Mouse (Mus musculus) heart, embryonic 11.5 days (tissue): ENCODE data around the gene Akap2. TPM values are rescaled to one million over a fixed set of nuclear protein-coding genes. Genes with fewer than 3 reads are reported as not detected.

Experiments used
- ATAC-seq: fragments of 200-750 bp; cut with Nextera tagmentation; replicated peaks from 2 replicates; pipeline ENCODE4 v1.8.0; 2017; ENCODE audit warnings: moderate library complexity; ENCODE audit not compliant: insufficient number of reproducible peaks, low FRiP score, low TSS enrichment
- H3K27ac ChIP-seq: fragments of 300-500 bp; sonication (generic); 2 replicates; pipeline ENCODE4 v1.5.1; 2014; ENCODE audit warnings: mild to moderate bottlenecking, low read depth, low read length
- H3K27me3 ChIP-seq: fragments of 300-500 bp; sonication (generic); 2 replicates; pipeline ENCODE4 v1.6.1; 2014; ENCODE audit warnings: mild to moderate bottlenecking, low read length, mixed read lengths; ENCODE audit not compliant: control insufficient read depth, insufficient read depth
- H3K36me3 ChIP-seq: fragments of 300-500 bp; sonication (generic); 2 replicates; pipeline ENCODE4 v1.6.1; 2014; ENCODE audit warnings: mild to moderate bottlenecking, low read length, moderate library complexity, mixed read lengths; ENCODE audit not compliant: control insufficient read depth, insufficient read depth
- H3K4me1 ChIP-seq: fragments of 300-500 bp; sonication (generic); 2 replicates; pipeline ENCODE4 v1.6.1; 2014; ENCODE audit warnings: low read length; ENCODE audit not compliant: control insufficient read depth, insufficient read depth
- H3K4me2 ChIP-seq: fragments of 300-500 bp; sonication (generic); 2 replicates; pipeline ENCODE4 v1.6.1; 2014; ENCODE audit warnings: mild to moderate bottlenecking, moderate library complexity
- H3K4me3 ChIP-seq: fragments of 300-500 bp; sonication (generic); 2 replicates; pipeline ENCODE4 v1.5.1; 2014; ENCODE audit warnings: low read depth, low read length
- H3K9ac ChIP-seq: fragments of 300-500 bp; sonication (generic); 2 replicates; pipeline ENCODE4 v1.6.1; 2014; ENCODE audit warnings: mild to moderate bottlenecking, low read depth, low read length, moderate library complexity
- H3K9me3 ChIP-seq: fragments of 300-500 bp; sonication (generic); replicated peaks from 2 replicates; pipeline ENCODE4 v1.6.1; 2016; ENCODE audit warnings: low read length; ENCODE audit not compliant: control insufficient read depth
- WGBS: fragments of 180-500 bp; shearing (Covaris S2); extraction: QIAGEN DNeasy Blood & Tissue Kit; methylation state at CpG from one replicate; pipeline ENCODE4 v1.1.7; 2014; ENCODE audit not compliant: insufficient replicate concordance; 5-methylcytosine and 5-hydroxymethylcytosine counted together
- polyA plus RNA-seq: library from polyadenylated mRNA; unstranded; fragments of >200 nt; fragmentation: Nextera tagmentation; extraction: Ambion mirVana; gene quantifications from 2 replicates; pipeline ENCODE4 v1.2.1, GENCODE M21; 2014

Akap2 gene
- polyA plus RNA-seq, 1 experiment from 2014 or later = 45.9 TPM

DNA sequence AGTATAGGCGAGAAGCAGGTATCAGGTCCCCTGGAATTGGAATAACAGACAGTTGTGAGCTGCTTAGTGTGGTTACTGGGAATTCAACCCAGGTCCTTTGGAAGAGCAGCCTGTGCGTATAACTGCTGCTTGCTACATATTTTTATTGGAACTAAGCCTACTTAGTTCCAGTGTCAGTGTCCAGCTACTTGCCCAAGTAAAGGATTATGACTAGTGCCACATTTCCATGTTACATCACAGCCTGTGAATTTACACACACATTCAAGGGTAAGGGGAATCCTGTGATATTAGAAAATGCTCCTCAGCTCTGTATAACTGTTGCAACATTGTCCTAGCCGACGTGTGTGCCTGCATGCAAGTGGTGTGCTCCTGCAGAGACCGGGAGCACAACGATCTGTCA, 219.8 kb downstream of the Akap2 start:
- Histone ChIP-seq H3K27me3 (no peaks in the 10 kb centered on the region), H3K36me3 (no peaks in the 10 kb centered on the region), H3K4me2 (no peak overlapping the region), H3K4me1 (no peaks in the 10 kb centered on the region), H3K27ac (no peak overlapping the region), H3K9ac (no peak overlapping the region), H3K4me3 (no peak overlapping the region), H3K9me3 (no peaks in the 10 kb centered on the region)
- no peak for ATAC-seq
- 84% methylated on average over 6 of the region's 6 CpGs for WGBS

DNA sequence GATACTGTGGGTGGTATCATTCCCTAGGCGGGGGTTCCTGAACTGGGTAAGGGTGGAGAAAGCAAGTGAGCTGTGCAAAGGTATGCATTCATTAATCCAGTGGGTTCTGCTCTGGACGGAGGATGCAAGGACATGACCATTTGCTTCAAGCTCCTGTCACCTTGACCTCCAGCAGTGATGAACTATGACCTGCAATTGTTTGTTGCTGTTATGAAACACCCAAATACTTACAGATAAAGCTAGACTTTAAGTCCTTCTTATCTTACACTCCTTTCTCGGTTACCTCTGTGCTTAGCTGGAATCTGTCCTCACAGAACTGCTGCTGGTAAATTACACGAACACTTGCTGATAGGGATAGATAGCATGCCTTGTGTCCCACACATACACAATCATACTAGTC, 223.2 kb downstream of the Akap2 start:
- ATAC-seq = no peak
- Histone ChIP-seq H3K4me1 (no peaks in the 10 kb centered on the region), H3K27ac (no peak overlapping the region), H3K4me2 (no peak overlapping the region), H3K9ac (no peak overlapping the region), H3K27me3 (no peaks in the 10 kb centered on the region), H3K9me3 (no peaks in the 10 kb centered on the region), H3K36me3 (peaks cover 13% of the 10 kb centered on the region), H3K4me3 (no peak overlapping the region)
- 65% methylated on average over 4 of the region's 4 CpGs for WGBS

DNA sequence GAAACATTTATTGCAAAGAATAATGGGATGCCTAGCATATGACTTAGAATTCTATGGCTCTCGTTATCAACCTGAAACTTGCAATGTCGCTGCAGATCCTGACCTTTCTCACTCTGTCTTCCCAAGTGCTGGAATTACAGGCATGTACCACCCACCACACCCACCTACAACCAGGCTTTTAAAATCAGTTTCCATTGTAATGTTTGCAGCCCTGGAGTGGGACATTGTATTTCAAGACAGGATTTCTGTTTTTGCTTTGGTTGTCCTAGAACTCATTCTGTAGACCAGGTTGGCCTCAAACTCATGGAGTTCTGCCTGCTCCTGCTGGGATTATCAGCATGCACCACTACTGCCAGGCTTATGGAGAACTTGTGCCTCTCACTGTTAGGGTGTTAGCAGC, 225.4 kb downstream of the Akap2 start:
- H3K4me3 ChIP-seq = no peak overlapping the region
- no peak overlapping the region for H3K4me2 ChIP-seq
- H3K9me3 ChIP-seq = no peaks in the 10 kb centered on the region
- no peaks in the 10 kb centered on the region for H3K27me3 ChIP-seq
- H3K27ac ChIP-seq = no peak overlapping the region
- no peaks in the 10 kb centered on the region for H3K4me1 ChIP-seq
- 82% methylated on average over 2 of the region's 2 CpGs for WGBS
- peaks cover 13% of the 10 kb centered on the region for H3K36me3 ChIP-seq
- ATAC-seq = no peak
- no peak overlapping the region for H3K9ac ChIP-seq

Other genes with a start within 250 kb of the Akap2 start
- 46.0 and 64.7 TPM in 2 replicates for gene Pakap, start 149.5 kb upstream of the Akap2 start, polyA plus RNA-seq
- 0.07 and 0.10 TPM in 2 replicates for gene D630039A03Rik, start 198.6 kb downstream of the Akap2 start, polyA plus RNA-seq
- gene Txn1, start 238.8 kb downstream of the Akap2 start, polyA plus RNA-seq = 318 and 328 TPM in 2 replicates